Comparison of ENCODE assay signal across 22 mouse cellular contexts in genomic region chr12:77589416-77589815, GRCm38 (mm10).
DNase-seq lines count a peak whose midpoint lies in the region; ATAC-seq and TF ChIP-seq lines count a peak whose summit lies in the region.
"Had no signal": no experiment of that assay in that cellular context is flagged by ENCODE, and none has a peak within 500 bp of the region (broad histone marks: within the 10 kb centered on the region; RNA-seq: fewer than 3 reads in every experiment).

No protein-coding gene starts in this region.

- no peak for DNase-seq in cerebellum, postnatal 4 days (ENCODE audit: low spot score in 2 of 2)
- peak; percentile 86 for DNase-seq in brain, adult 2 months (ENCODE audit: low read depth, low spot score)
- DNase-seq in cerebellum, adult 2 months = peak; percentile 52 to 76
- peak; percentile 40 to 43 for DNase-seq in cerebellum, postnatal 10 days
- DNase-seq in kidney, adult 11 months = no peak
- no peak for DNase-seq in frontal cortex, postnatal 14 days (ENCODE audit: low spot score in 2 of 2)
- DNase-seq: adrenal gland, postnatal 14 days; B cell, adult 2 months; gastrocnemius, postnatal 14 days; heart, postnatal 36 days had no signal

- no peaks in the 10 kb centered on the region for H3K9me3 ChIP-seq in kidney, embryonic 14.5 days (ENCODE audit: control insufficient read depth, low read length)
- H3K9me3 ChIP-seq: embryonic facial prominence, embryonic 13.5 days; forebrain, embryonic 12.5 days; G1E; heart, embryonic 12.5 days; hindbrain, embryonic 15.5 days had no signal

- no peak for TF ChIP-seq CTCF in cerebellum, adult 2 months (IDR thresholded peaks at IDR 0.05; ENCODE audit: borderline replicate concordance, insufficient read depth, low read depth, low read length)

- H3K4me2 ChIP-seq in kidney, embryonic 14.5 days (replicated peaks; ENCODE audit: low read depth, low read length) = no peak overlapping the region
- H3K4me2 ChIP-seq: embryonic facial prominence, embryonic 13.5 days; forebrain, embryonic 12.5 days; heart, embryonic 12.5 days; hindbrain, embryonic 15.5 days had no signal

- peak; percentile 64; the same call in 1 of the 2 replicates for ATAC-seq in cerebellum, adult (ENCODE audit: insufficient number of reproducible peaks, low FRiP score, low TSS enrichment)
- no peak for ATAC-seq in kidney, embryonic 14.5 days (ENCODE audit: low FRiP score, low TSS enrichment)
- ATAC-seq: activated CD4-positive, CD25-positive, alpha-beta regulatory T cell, adult 4 months; CD4-positive, CD25-positive, alpha-beta regulatory T cell, adult 4 months; forebrain, embryonic 16.5 days; intestine, embryonic 16.5 days; Patski had no signal

- H3K27me3 ChIP-seq in cerebellum, adult 2 months (ENCODE audit: control insufficient read depth, insufficient read depth, low read length) = no peaks in the 10 kb centered on the region
- H3K27me3 ChIP-seq in kidney, embryonic 14.5 days (ENCODE audit: control insufficient read depth, insufficient read depth, low read length) = no peaks in the 10 kb centered on the region
- H3K27me3 ChIP-seq: embryonic facial prominence, embryonic 13.5 days; forebrain, embryonic 12.5 days; heart, embryonic 12.5 days; hindbrain, embryonic 15.5 days had no signal

- H3K36me3 ChIP-seq in kidney, embryonic 14.5 days (ENCODE audit: control insufficient read depth, insufficient read depth, low read length) = no peaks in the 10 kb centered on the region
- H3K36me3 ChIP-seq: embryonic facial prominence, embryonic 13.5 days; forebrain, embryonic 12.5 days; G1E; heart, embryonic 12.5 days; hindbrain, embryonic 15.5 days had no signal

- no peak overlapping the region for H3K9ac ChIP-seq in kidney, embryonic 14.5 days (ENCODE audit: low read depth, low read length)
- H3K9ac ChIP-seq: embryonic facial prominence, embryonic 13.5 days; forebrain, embryonic 12.5 days; heart, embryonic 12.5 days; hindbrain, embryonic 15.5 days had no signal

- no peak for TF ChIP-seq POLR2A in cerebellum, adult 2 months (IDR thresholded peaks at IDR 0.05; ENCODE audit: borderline replicate concordance, insufficient read depth, low read length)

- no peak overlapping the region for H3K4me3 ChIP-seq in cerebellum, adult 2 months (replicated peaks; ENCODE audit: insufficient read depth, low read depth, low read length)
- no peak overlapping the region for H3K4me3 ChIP-seq in kidney, embryonic 14.5 days (ENCODE audit: low read length)
- H3K4me3 ChIP-seq: embryonic facial prominence, embryonic 13.5 days; forebrain, embryonic 12.5 days; heart, embryonic 12.5 days; hindbrain, embryonic 15.5 days had no signal

- WGBS in cerebellum, adult 2 months = 20% methylated on average over 5 of the region's 5 CpGs
- WGBS in kidney, embryonic 14.5 days = 64% methylated on average over 5 of the region's 5 CpGs

- peaks cover 8% of the 10 kb centered on the region; the same call in 1 of the 2 replicates for H3K4me1 ChIP-seq in cerebellum, adult 2 months (ENCODE audit: control insufficient read depth, insufficient read depth, low read length)
- no peaks in the 10 kb centered on the region for H3K4me1 ChIP-seq in kidney, embryonic 14.5 days (ENCODE audit: control insufficient read depth, insufficient read depth, low read length)
- H3K4me1 ChIP-seq: embryonic facial prominence, embryonic 13.5 days; heart, embryonic 12.5 days had no signal

- no peak overlapping the region for H3K27ac ChIP-seq in cerebellum, adult 2 months (ENCODE audit: insufficient read depth, low read length)
- no peak overlapping the region for H3K27ac ChIP-seq in kidney, embryonic 14.5 days (ENCODE audit: low read depth, low read length)
- H3K27ac ChIP-seq: embryonic facial prominence, embryonic 13.5 days; forebrain, embryonic 12.5 days; hindbrain, embryonic 15.5 days had no signal

Comparison
In these comparisons a context has a peak if more than half of its experiments do, and no peak if none do; other contexts are left out.
1. DNase-seq: peak in brain, adult 2 months (single experiment), cerebellum, adult 2 months (2 of 2) and cerebellum, postnatal 10 days (2 of 2); none in cerebellum, postnatal 4 days (0 of 2), kidney, adult 11 months (single experiment) and frontal cortex, postnatal 14 days (0 of 2).